Mouse (Mus musculus) ES-Bruce4 (cell line): Measurements from ENCODE around the gene Tmem210.

Experiments used
- CTCF ChIP-seq: IDR thresholded peaks from one replicate; pipeline ENCODE4 v1.8.1; 2011; ENCODE audit warnings: low read depth, low read length
- EP300 ChIP-seq: IDR thresholded peaks from 2 replicates; pipeline ENCODE4 v1.6.1; 2011; ENCODE audit warnings: low read depth, low read length; ENCODE audit not compliant: insufficient read depth
- POLR2A ChIP-seq: IDR thresholded peaks from one replicate; pipeline ENCODE4 v1.8.1; 2011; ENCODE audit warnings: low read length; ENCODE audit not compliant: insufficient read depth

GRCm38 (mm10) chr2:25291184-25292053 is 3.5 kb downstream of the Tmem210 start:
- no peak for TF ChIP-seq CTCF
- no peak for TF ChIP-seq EP300
- no peak for TF ChIP-seq POLR2A
